Mouse (Mus musculus): ENCODE measurements at regions not wholly inside any gene's neighbourhood (a gene's known extent, or its start where the extent isn't known, plus 50 kb on each side); places are given as distances from the start of the nearest gene placed in this dataset.

DNA sequence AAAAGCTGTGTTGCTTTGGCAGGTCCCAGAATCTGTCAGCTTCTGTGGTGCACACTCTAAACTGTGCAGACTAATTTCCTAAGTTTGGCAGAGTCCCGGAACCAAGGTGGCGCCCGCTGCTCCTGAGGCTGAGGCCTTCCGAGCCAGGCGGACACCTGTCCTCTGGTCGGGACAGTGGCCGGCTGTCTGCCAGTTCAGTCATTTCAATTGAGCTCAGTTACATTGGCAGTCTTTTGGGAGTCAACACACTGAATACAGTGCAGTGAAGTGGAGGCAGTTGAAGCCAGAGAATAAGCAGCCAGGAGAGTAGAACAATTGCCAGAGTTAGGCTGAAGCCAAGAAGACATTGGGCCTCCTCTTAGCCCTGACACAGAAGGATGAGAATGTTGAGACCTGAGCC lies 164.2 kb downstream of the Cdh19 start:
- H3K9ac ChIP-seq (ENCODE audit: low read depth, poor library complexity, severe bottlenecking), result no peak overlapping the region

DNA sequence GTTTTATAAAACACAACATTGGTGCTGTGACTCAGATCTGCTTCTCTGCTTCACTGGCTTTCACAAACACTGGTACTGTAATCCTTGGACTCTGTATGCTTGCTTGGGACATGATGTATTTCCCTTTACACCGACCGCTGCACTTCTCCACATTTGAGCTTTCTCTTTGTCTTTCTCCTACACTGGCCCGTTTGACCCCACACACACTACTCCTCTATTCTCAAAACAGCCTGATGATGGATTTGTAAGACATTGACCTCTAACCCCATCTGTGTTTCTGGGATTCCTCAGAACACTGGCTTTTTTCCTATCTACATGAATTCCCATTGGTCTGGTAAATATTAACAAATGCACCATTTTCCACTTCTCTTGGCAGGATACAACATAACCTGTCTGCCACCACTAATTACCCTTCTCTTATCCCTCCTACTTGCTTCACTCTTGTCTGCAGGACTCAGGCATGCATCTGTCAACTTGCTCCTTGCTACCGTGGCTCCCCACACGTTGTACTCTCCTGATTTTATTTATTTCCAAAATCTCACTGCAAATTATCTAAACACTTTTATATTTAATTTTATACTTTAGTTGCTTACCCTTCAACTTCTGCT lies 178.1 kb downstream of the Cdh19 start:
- Histone ChIP-seq H3K27ac (ENCODE audit: insufficient read depth, low read length) (no peak overlapping the region), H3K4me1 (ENCODE audit: control insufficient read depth, insufficient read depth, low read length) (no peaks in the 10 kb centered on the region), H3K36me3 (ENCODE audit: control insufficient read depth, insufficient read depth, low read length, poor library complexity, severe bottlenecking) (no peaks in the 10 kb centered on the region), H3K27me3 (ENCODE audit: control insufficient read depth, insufficient read depth, low read length, poor library complexity, severe bottlenecking) (no peaks in the 10 kb centered on the region), H3K4me3 (ENCODE audit: low read depth, low read length) (no peak overlapping the region), H3K9ac (ENCODE audit: low read depth, poor library complexity, severe bottlenecking) (no peak overlapping the region), H3K9me3 (replicated peaks; ENCODE audit: control insufficient read depth, insufficient read depth, low read length, poor library complexity, severe bottlenecking) (0 out of 2 replicates have a peak, but pooled peaks cover 5% of the 10 kb centered on the region)
- TF ChIP-seq CTCF (IDR thresholded peaks at IDR 0.05; ENCODE audit: low read depth, low read length) (no peak), POLR2A (IDR thresholded peaks at IDR 0.05; ENCODE audit: insufficient read depth, low read length) (no peak), EP300 (IDR thresholded peaks at IDR 0.05; ENCODE audit: insufficient read depth, low read depth, low read length) (no peak)

More for the DNA sequence above, 164.2 kb downstream of the Cdh19 start:
- Histone ChIP-seq H3K9me3 (replicated peaks; ENCODE audit: control insufficient read depth, insufficient read depth, low read length, poor library complexity, severe bottlenecking) (no peaks in the 10 kb centered on the region), H3K27me3 (ENCODE audit: control insufficient read depth, insufficient read depth, low read length, poor library complexity, severe bottlenecking) (no peaks in the 10 kb centered on the region), H3K36me3 (ENCODE audit: control insufficient read depth, insufficient read depth, low read length, poor library complexity, severe bottlenecking) (no peaks in the 10 kb centered on the region), H3K4me3 (ENCODE audit: low read depth, low read length) (no peak overlapping the region), H3K27ac (ENCODE audit: insufficient read depth, low read length) (no peak overlapping the region), H3K4me1 (ENCODE audit: control insufficient read depth, insufficient read depth, low read length) (no peaks in the 10 kb centered on the region)
- TF ChIP-seq CTCF (IDR thresholded peaks at IDR 0.05; ENCODE audit: low read depth, low read length), result no peak
- no peak for TF ChIP-seq EP300 (IDR thresholded peaks at IDR 0.05; ENCODE audit: insufficient read depth, low read depth, low read length)
- no peak for TF ChIP-seq POLR2A (IDR thresholded peaks at IDR 0.05; ENCODE audit: insufficient read depth, low read length)

DNA sequence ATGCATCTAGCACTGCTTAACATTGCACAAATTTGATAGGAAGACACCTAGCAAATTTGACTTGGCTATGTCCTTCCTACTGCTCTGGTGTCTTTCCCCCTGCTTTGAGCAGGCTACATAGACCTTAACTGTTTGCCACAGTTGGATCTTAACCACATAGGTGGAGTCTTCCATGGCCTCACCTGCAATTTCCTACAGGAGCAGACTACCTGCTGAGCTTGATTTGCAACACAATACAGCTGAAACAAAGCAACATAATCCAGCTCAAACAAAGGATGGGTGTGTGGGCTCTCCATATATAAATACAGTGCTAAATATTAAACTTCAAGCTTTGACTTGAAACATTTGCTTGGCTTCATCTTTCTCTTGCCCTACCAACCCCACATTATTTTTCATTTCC lies 186.8 kb downstream of the Cdh19 start:
- TF ChIP-seq EP300 (IDR thresholded peaks at IDR 0.05; ENCODE audit: insufficient read depth, low read depth, low read length), result 0 out of 2 replicates have a peak, but pooled peaks have one; percentile 3
- no peak for TF ChIP-seq POLR2A (IDR thresholded peaks at IDR 0.05; ENCODE audit: insufficient read depth, low read length)
- TF ChIP-seq CTCF (IDR thresholded peaks at IDR 0.05; ENCODE audit: low read depth, low read length), result no peak
- Histone ChIP-seq H3K4me1 (ENCODE audit: control insufficient read depth, insufficient read depth, low read length) (peaks cover 5% of the 10 kb centered on the region), H3K4me3 (ENCODE audit: low read depth, low read length) (no peak overlapping the region), H3K27me3 (ENCODE audit: control insufficient read depth, insufficient read depth, low read length, poor library complexity, severe bottlenecking) (no peaks in the 10 kb centered on the region), H3K9me3 (replicated peaks; ENCODE audit: control insufficient read depth, insufficient read depth, low read length, poor library complexity, severe bottlenecking) (peaks cover 22% of the 10 kb centered on the region), H3K9ac (ENCODE audit: low read depth, poor library complexity, severe bottlenecking) (no peak overlapping the region), H3K27ac (ENCODE audit: insufficient read depth, low read length) (peak overlapping the region; percentile 96), H3K36me3 (ENCODE audit: control insufficient read depth, insufficient read depth, low read length, poor library complexity, severe bottlenecking) (no peaks in the 10 kb centered on the region)

DNA sequence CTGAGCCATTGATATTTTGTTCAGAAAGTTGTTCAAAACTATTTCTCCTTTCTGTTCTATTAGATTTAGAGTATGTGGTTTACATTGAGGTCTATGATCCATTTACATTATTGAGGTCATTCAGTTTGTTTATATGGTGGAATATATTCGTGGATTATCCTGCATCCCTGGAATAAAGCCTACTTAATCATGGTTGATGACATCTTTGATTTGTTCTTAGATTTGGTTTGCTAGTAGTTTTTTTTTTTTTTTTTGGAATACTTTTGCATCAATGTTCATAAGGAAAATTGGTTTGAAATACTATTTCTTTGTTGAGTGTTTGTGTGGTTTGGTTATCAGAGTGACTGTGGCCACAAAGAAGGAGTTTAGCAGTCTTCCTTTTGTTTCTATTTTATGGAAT lies 202.0 kb downstream of the Cdh19 start:
- H3K4me1 ChIP-seq (ENCODE audit: control insufficient read depth, insufficient read depth, low read length), result peaks cover 6% of the 10 kb centered on the region
- no peaks in the 10 kb centered on the region; the same call in 1 of the 2 replicates for H3K36me3 ChIP-seq (ENCODE audit: control insufficient read depth, insufficient read depth, low read length, poor library complexity, severe bottlenecking)
- H3K9me3 ChIP-seq (replicated peaks; ENCODE audit: control insufficient read depth, insufficient read depth, low read length, poor library complexity, severe bottlenecking), result 0 out of 2 replicates have a peak, but pooled peaks cover 2% of the 10 kb centered on the region
- no peak for TF ChIP-seq POLR2A (IDR thresholded peaks at IDR 0.05; ENCODE audit: insufficient read depth, low read length)
- TF ChIP-seq CTCF (IDR thresholded peaks at IDR 0.05; ENCODE audit: low read depth, low read length), result no peak
- no peak for TF ChIP-seq EP300 (IDR thresholded peaks at IDR 0.05; ENCODE audit: insufficient read depth, low read depth, low read length)
- H3K9ac ChIP-seq (ENCODE audit: low read depth, poor library complexity, severe bottlenecking), result no peak overlapping the region
- H3K4me3 ChIP-seq (ENCODE audit: low read depth, low read length), result no peak overlapping the region
- no peaks in the 10 kb centered on the region for H3K27me3 ChIP-seq (ENCODE audit: control insufficient read depth, insufficient read depth, low read length, poor library complexity, severe bottlenecking)
- H3K27ac ChIP-seq (ENCODE audit: insufficient read depth, low read length), result no peak overlapping the region

DNA sequence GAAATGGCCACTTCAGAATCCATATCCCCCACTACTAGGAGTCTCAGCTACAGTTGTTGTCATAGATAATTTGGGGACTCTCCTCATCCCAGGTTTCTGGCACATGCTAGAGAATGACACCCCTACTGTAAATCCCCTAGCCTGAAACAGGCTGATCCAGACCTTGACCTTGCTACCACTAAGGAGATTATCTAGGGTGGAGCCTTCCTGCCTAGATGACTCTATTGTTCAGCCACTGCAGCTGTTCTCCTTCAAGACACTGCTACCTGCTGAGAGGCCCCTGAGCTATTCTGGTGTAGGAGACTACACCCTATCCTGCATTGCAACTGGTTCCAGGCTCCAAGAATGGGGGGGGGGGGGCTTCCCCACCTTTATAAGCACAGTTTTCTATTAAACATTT lies 202.5 kb downstream of the Cdh19 start:
- H3K27ac ChIP-seq (ENCODE audit: insufficient read depth, low read length), result peak overlapping the region; percentile 88
- H3K4me1 ChIP-seq (ENCODE audit: control insufficient read depth, insufficient read depth, low read length), result peaks cover 6% of the 10 kb centered on the region
- no peak overlapping the region for H3K4me3 ChIP-seq (ENCODE audit: low read depth, low read length)
- H3K9ac ChIP-seq (ENCODE audit: low read depth, poor library complexity, severe bottlenecking), result no peak overlapping the region
- H3K9me3 ChIP-seq (replicated peaks; ENCODE audit: control insufficient read depth, insufficient read depth, low read length, poor library complexity, severe bottlenecking), result 0 out of 2 replicates have a peak, but pooled peaks cover 2% of the 10 kb centered on the region
- H3K27me3 ChIP-seq (ENCODE audit: control insufficient read depth, insufficient read depth, low read length, poor library complexity, severe bottlenecking), result no peaks in the 10 kb centered on the region
- H3K36me3 ChIP-seq (ENCODE audit: control insufficient read depth, insufficient read depth, low read length, poor library complexity, severe bottlenecking), result no peaks in the 10 kb centered on the region; the same call in 1 of the 2 replicates
- TF ChIP-seq POLR2A (IDR thresholded peaks at IDR 0.05; ENCODE audit: insufficient read depth, low read length), result no peak
- peak; percentile 82 for TF ChIP-seq EP300 (IDR thresholded peaks at IDR 0.05; ENCODE audit: insufficient read depth, low read depth, low read length)
- TF ChIP-seq CTCF (IDR thresholded peaks at IDR 0.05; ENCODE audit: low read depth, low read length), result no peak

DNA sequence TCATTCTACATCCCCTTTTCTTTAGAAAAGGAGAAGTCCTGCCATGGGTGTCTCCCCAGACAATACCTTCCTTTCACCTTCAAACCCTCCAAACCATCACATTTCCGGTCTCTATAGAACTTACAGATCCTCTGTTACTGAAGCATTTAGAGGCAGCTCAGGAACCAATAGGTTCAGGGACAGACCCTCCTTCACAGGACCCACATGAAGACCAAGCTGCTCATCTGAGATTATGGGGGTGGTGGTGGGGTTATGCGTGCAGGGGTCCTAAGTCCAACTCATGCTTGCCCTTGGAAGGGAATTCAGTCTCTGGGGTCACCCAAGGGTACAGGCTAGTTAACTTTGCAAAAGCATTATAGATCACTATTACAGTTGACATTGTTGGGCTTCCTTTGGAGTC lies 203.3 kb downstream of the Cdh19 start:
- peaks cover 6% of the 10 kb centered on the region for H3K4me1 ChIP-seq (ENCODE audit: control insufficient read depth, insufficient read depth, low read length)
- no peaks in the 10 kb centered on the region; the same call in 1 of the 2 replicates for H3K36me3 ChIP-seq (ENCODE audit: control insufficient read depth, insufficient read depth, low read length, poor library complexity, severe bottlenecking)
- H3K9me3 ChIP-seq (replicated peaks; ENCODE audit: control insufficient read depth, insufficient read depth, low read length, poor library complexity, severe bottlenecking), result 0 out of 2 replicates have a peak, but pooled peaks cover 2% of the 10 kb centered on the region
- peak overlapping the region; percentile 88 for H3K27ac ChIP-seq (ENCODE audit: insufficient read depth, low read length)
- no peaks in the 10 kb centered on the region for H3K27me3 ChIP-seq (ENCODE audit: control insufficient read depth, insufficient read depth, low read length, poor library complexity, severe bottlenecking)
- TF ChIP-seq POLR2A (IDR thresholded peaks at IDR 0.05; ENCODE audit: insufficient read depth, low read length) (no peak), EP300 (IDR thresholded peaks at IDR 0.05; ENCODE audit: insufficient read depth, low read depth, low read length) (0 out of 2 replicates have a peak, but pooled peaks have one; percentile 11)
- no peak overlapping the region for H3K9ac ChIP-seq (ENCODE audit: low read depth, poor library complexity, severe bottlenecking)
- no peak overlapping the region for H3K4me3 ChIP-seq (ENCODE audit: low read depth, low read length)
